Mouse (Mus musculus) kidney, postnatal 0 days (tissue): ENCODE results near the gene Erc2. TPM values are rescaled to one million over a fixed set of nuclear protein-coding genes. Genes with fewer than 3 reads are reported as not detected.

Experiments used
- ATAC-seq: fragments of 200-750 bp; cut with Nextera tagmentation; replicated peaks from 2 replicates; pipeline ENCODE4 v1.8.0; 2017; ENCODE audit warnings: low read depth, moderate number of reproducible peaks, moderate TSS enrichment, moderate library complexity; ENCODE audit not compliant: low FRiP score
- DNase-seq: peaks from one replicate; pipeline ENCODE4 v3.0.0-alpha.2; 2016; ENCODE audit warnings: low spot score
- H3K27ac ChIP-seq: fragments of 300-500 bp; sonication (generic); 2 replicates; pipeline ENCODE4 v1.5.1; 2014; ENCODE audit warnings: mild to moderate bottlenecking
- H3K27me3 ChIP-seq: fragments of 300-500 bp; sonication (generic); 2 replicates; pipeline ENCODE4 v1.6.1; 2014; ENCODE audit warnings: low read length, mixed read lengths; ENCODE audit not compliant: insufficient read depth
- H3K36me3 ChIP-seq: fragments of 300-500 bp; sonication (generic); 2 replicates; pipeline ENCODE4 v1.6.1; 2014; ENCODE audit warnings: low read length, mixed read lengths; ENCODE audit not compliant: insufficient read depth
- H3K4me1 ChIP-seq: fragments of 300-500 bp; sonication (generic); replicated peaks from 2 replicates; pipeline ENCODE4 v1.6.1; 2014; ENCODE audit warnings: antibody characterized with exemption, low read length, mixed read lengths; ENCODE audit not compliant: insufficient read depth
- H3K4me2 ChIP-seq: fragments of 300-500 bp; sonication (generic); 2 replicates; pipeline ENCODE4 v1.6.1; 2014; ENCODE audit warnings: mild to moderate bottlenecking, low read length, moderate library complexity, mixed read lengths
- H3K4me3 ChIP-seq: fragments of 300-500 bp; sonication (generic); replicated peaks from 2 replicates; pipeline ENCODE4 v1.5.1; 2014; ENCODE audit warnings: low read depth, low read length
- H3K9ac ChIP-seq: fragments of 300-500 bp; sonication (generic); 2 replicates; pipeline ENCODE4 v1.6.1; 2014; ENCODE audit warnings: low read depth, low read length
- H3K9me3 ChIP-seq: fragments of 300-500 bp; sonication (generic); replicated peaks from 2 replicates; pipeline ENCODE4 v1.6.1; 2016; ENCODE audit warnings: low read length, inconsistent platforms, mixed read lengths
- CTCF ChIP-seq: IDR thresholded peaks from 2 replicates; pipeline ENCODE4 v1.5.1; 2016; ENCODE audit warnings: antibody characterized with exemption, low read depth, mild to moderate bottlenecking, moderate library complexity
- WGBS: fragments of 180-500 bp; shearing (Covaris S2); extraction: QIAGEN DNeasy Blood & Tissue Kit; methylation state at CpG from one replicate; pipeline ENCODE4 v1.1.7; 2014; 5-methylcytosine and 5-hydroxymethylcytosine counted together
- polyA plus RNA-seq: library from polyadenylated mRNA; unstranded; fragments of >200 nt; fragmentation: Nextera tagmentation; extraction: Ambion mirVana; gene quantifications from 2 replicates; pipeline ENCODE4 v1.2.1, GENCODE M21; 2015

The Erc2 gene
- polyA plus RNA-seq, 1 experiment from 2014 or later = 6.8 TPM

DNA sequence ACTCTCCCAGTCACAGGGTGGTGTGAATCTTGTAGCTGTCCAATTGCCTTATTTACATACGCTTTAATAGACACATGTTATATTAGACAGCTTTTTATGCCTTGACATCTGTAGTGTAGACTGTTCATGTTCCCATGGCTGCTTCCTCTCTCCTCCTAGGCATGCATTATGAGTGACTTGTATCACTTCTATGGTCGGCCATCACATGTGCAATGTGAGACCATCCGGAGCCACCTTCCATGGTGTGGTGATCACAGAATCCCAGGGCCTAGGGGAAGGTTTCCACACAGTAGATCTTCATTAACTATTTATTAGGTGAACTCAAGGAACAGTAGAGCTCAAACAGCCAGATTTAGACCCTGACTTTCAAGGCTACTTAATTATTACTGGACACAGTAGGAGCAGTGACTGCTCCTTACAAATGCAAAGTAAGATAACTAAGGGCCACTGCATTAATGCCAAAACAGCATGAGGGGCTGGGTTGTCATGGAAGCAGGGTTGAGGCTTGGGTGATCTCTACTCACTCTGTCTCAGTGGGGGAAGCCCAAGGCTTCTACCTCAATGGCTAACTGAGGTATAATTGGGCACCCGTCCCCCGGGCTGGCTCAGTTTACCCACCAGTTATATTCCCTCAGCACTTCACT is 7.3 kb downstream of the Erc2 start:
- H3K4me1 ChIP-seq = no peaks in the 10 kb centered on the region
- WGBS = 63% methylated on average over 5 of the region's 5 CpGs

DNA sequence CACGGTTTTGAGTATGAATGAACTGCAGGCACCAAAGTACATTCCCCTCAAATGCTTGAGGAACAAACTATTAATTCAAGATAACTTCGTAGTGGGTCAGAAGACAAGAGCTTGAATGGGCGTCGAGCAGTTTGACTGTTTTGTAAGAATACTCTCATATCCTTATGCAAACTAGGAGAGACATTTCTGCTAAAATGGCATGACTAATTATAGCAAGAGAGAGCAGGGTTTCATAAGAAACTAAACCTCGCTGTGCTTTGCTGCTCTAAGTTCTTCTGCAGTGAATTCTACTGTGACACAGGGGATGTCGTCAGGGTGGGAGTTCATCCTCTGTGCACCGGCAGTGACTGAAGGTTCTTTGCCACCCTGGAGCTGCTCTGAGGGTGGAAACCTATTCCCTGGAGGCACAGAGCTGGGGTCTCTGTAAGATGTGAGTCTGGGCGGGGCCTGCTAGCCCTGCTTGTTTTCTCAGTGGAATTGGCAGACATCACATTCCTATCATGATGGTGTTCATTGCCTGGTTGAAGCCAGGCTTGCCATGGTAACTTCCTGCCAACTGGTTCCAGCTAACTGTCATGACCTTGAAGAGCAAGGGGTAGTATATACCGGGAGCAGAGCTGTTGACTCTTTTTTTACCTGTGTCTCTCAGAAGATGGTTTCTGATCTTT is 8.9 kb downstream of the Erc2 start:
- DNase-seq = no peak
- H3K27me3 ChIP-seq = no peaks in the 10 kb centered on the region
- WGBS = 75% methylated on average over 9 of the region's 9 CpGs
- no peaks in the 10 kb centered on the region for H3K9me3 ChIP-seq
- TF ChIP-seq CTCF = no peak
- H3K4me3 ChIP-seq = no peak overlapping the region
- no peaks in the 10 kb centered on the region for H3K36me3 ChIP-seq
- no peak overlapping the region for H3K9ac ChIP-seq
- no peak overlapping the region for H3K27ac ChIP-seq
- ATAC-seq = no peak
- H3K4me1 ChIP-seq = no peaks in the 10 kb centered on the region
- H3K4me2 ChIP-seq = no peak overlapping the region

More for the DNA sequence above, 7.3 kb downstream of the Erc2 start:
- Histone ChIP-seq H3K36me3 (no peaks in the 10 kb centered on the region), H3K4me2 (no peak overlapping the region), H3K27ac (no peak overlapping the region), H3K9ac (no peak overlapping the region), H3K27me3 (no peaks in the 10 kb centered on the region), H3K9me3 (no peaks in the 10 kb centered on the region), H3K4me3 (no peak overlapping the region)
- DNase-seq (no peak), ATAC-seq (no peak)
- TF ChIP-seq CTCF = no peak

DNA sequence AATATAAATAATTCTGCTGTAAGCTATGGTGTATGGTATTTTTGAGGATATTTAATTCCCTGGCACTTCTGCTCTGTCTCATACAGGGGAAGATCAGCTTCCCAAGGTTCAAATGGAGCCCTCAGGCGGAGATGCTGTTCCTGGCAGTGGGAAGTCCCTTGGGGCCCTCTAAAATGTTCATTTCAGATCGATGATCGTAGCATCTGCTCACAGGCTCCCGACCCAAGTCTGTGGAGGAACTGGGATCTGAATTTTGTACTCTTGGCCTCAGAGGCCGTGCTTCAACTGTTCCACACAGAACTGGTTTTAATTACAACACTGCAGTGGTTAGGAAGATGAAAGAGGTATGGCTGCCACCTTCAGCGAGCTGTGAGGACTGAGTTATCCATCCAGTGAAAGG is 12.5 kb downstream of the Erc2 start:
- no peaks in the 10 kb centered on the region for H3K4me1 ChIP-seq
- 68% methylated on average over 6 of the region's 6 CpGs for WGBS
- H3K27me3 ChIP-seq = no peaks in the 10 kb centered on the region
- DNase-seq (no peak), ATAC-seq (no peak)
- H3K36me3 ChIP-seq = no peaks in the 10 kb centered on the region
- no peaks in the 10 kb centered on the region for H3K9me3 ChIP-seq
- H3K9ac ChIP-seq = no peak overlapping the region
- H3K27ac ChIP-seq = no peak overlapping the region
- H3K4me3 ChIP-seq = no peak overlapping the region
- no peak for TF ChIP-seq CTCF
- H3K4me2 ChIP-seq = no peak overlapping the region

DNA sequence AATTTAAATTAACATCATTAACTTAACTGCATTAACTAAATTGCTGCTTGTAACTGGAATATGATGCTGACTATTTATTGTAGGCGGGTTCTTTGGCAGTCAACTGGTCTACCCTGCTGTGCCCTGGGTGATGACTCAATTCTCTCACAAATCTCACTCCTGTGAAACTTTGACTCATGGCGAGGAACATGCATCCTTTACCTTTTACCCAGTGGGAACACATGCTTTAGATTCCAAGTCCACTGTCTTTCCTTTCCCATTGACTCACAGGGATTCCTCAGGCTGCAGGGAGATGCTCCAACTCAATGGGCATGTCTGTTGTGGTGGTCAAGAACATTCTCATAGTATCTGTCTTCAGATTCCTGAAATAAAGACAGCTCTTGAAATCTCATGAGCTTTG is 14.3 kb downstream of the Erc2 start:
- TF ChIP-seq CTCF = no peak
- Histone ChIP-seq H3K9ac (no peak overlapping the region), H3K27me3 (no peaks in the 10 kb centered on the region), H3K27ac (no peak overlapping the region), H3K4me1 (no peaks in the 10 kb centered on the region), H3K4me3 (no peak overlapping the region), H3K36me3 (no peaks in the 10 kb centered on the region), H3K9me3 (no peaks in the 10 kb centered on the region), H3K4me2 (no peak overlapping the region)
- DNase-seq = no peak
- ATAC-seq = no peak
- 84% methylated on average over 2 of the region's 2 CpGs for WGBS

DNA sequence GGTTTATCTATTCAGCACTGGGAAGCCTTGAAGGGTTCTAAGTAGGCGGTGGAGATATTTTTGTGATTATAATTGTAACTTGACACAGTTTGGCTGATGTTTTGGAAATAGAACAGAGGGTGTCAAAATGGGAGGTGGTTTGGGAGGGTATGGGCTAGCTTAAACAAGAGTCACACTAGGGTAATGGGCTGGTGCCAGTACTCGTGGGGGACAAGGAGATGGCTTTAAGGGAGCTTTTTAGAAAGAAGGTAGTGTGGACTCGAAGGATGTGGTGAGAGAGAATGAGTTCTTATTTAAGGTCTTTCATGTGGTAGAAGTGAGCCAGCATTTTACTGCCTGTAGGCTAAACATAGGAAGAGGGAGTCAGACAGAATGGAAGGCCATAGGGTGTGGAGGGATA is 19.2 kb downstream of the Erc2 start:
- H3K4me1 ChIP-seq = no peaks in the 10 kb centered on the region
- H3K9me3 ChIP-seq = no peaks in the 10 kb centered on the region
- no peaks in the 10 kb centered on the region for H3K27me3 ChIP-seq
- H3K4me3 ChIP-seq = no peak overlapping the region
- no peak for DNase-seq
- 83% methylated on average over 3 of the region's 3 CpGs for WGBS
- TF ChIP-seq CTCF = no peak
- H3K4me2 ChIP-seq = no peak overlapping the region
- no peaks in the 10 kb centered on the region for H3K36me3 ChIP-seq
- no peak overlapping the region for H3K9ac ChIP-seq
- ATAC-seq = no peak
- no peak overlapping the region for H3K27ac ChIP-seq

DNA sequence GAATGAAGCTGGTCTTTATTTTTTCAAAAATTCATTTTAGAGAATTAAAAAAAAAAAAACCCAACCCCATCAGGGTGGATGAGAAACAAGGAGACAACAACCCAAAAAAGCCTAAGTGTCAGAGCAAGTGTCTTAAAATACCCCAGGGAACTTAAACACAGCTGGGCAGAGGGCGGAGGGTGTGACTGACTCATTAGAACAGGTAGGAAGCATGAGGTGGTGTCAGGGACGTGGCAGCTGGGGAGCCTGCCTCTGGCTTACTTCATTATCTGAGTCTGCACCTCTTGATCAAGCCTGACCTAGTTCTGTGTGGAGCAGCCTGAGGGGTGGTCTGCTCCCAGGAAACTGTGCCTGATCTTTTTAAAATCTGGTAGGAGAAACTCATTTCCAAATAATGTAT is 20.8 kb downstream of the Erc2 start:
- Histone ChIP-seq H3K4me3 (no peak overlapping the region), H3K36me3 (no peaks in the 10 kb centered on the region), H3K4me1 (no peaks in the 10 kb centered on the region), H3K27ac (no peak overlapping the region), H3K9ac (no peak overlapping the region), H3K9me3 (no peaks in the 10 kb centered on the region), H3K27me3 (no peaks in the 10 kb centered on the region), H3K4me2 (no peak overlapping the region)
- no peak for TF ChIP-seq CTCF
- WGBS = 61% methylated on average over 2 of the region's 2 CpGs
- DNase-seq (no peak), ATAC-seq (no peak)
